Mouse (Mus musculus): ENCODE measurements around the gene Slc38a3.

DNA sequence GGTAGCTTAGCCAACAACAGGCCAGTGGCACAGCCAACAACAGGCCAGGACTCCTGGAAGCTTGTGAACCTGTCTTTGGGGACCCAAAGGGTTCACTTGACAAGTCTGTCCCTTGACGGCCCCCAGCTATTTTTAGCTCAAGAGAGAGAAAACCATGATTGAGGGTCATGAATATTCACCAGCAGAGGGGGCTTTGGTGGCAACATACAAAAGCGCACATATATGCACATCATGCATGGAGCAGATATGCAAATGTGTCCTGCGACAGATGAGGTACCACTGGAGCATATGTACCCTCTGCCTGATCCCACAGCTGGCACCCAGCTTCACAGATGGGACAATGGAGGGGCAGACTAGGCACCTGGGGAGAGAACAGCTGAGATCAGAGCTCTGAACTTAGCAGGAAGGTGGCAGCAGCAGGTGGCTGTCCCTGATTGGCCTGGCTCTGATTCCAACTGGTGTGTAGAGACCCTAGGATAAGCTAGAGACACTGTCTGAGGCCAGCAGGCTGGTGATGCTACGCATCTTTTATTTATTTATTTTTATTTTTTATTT lies 24.2 kb upstream of the Slc38a3 start:
- TF ChIP-seq POLR2A (IDR thresholded peaks at IDR 0.05; ENCODE audit: low read depth, low read length), result no peak
- no peak for TF ChIP-seq CTCF (IDR thresholded peaks at IDR 0.05; ENCODE audit: extremely low read depth, insufficient read depth, insufficient read length, insufficient replicate concordance)

Data from spleen, adult 2 months (tissue).